Mouse (Mus musculus) C3H10T1/2 (cell line): ENCODE results near the gene Aoc2. TPM values are rescaled to one million over a fixed set of nuclear protein-coding genes. Genes with fewer than 3 reads are reported as not detected.

Source experiments
- polyA plus RNA-seq, 2 experiments: library from polyadenylated mRNA; unstranded; fragments of >200 nt; fragmentation: generic; extraction: Trizol; gene quantifications; one replicate each; pipeline ENCODE4 v1.2.1; 2012; ENCODE audit warnings: missing spikeins in 2 of 2

The Aoc2 gene
- polyA plus RNA-seq, result 1 to 10 TPM in 1 of 2 experiments, under 1 TPM in 1; 0.28 to 2.7 TPM

DNA sequence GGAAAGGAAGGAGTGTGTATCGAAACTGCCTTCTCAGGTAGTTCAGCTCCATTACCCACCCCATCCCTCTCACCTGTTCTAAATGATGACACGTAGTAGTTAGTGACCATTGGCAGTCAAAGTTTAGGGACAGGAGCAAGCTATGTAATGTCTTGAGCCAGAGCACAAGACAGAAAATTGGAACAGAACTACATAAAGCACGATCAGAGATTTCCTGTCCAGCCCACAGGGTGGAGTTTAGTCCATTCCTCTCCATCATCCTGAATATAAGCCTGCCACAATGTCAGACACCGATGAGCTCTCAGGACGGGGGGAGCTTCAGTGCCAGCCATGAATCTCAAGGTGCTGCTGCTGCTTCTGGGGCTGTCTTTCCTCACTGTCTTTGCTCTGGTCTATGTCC lies at the start of gene Aoc2:
Aoc2 (plus strand) TSS at position 301 of the 400 bp plus-strand sequence.

GRCm38 (mm10) chr11:101278223-101279192 lies 46.4 kb upstream of the Aoc2 start, which contains the start of the genes Cntd1 and Coa3:
Cntd1 (plus strand) TSS chr11:101279012.
Coa3 (minus strand) TSS chr11:101279114.

GRCm38 (mm10) chr11:101302004-101302798 lies 22.7 kb upstream of the Aoc2 start, which contains the start of gene Becn1:
Becn1 (minus strand) TSS chr11:101302286.

DNA sequence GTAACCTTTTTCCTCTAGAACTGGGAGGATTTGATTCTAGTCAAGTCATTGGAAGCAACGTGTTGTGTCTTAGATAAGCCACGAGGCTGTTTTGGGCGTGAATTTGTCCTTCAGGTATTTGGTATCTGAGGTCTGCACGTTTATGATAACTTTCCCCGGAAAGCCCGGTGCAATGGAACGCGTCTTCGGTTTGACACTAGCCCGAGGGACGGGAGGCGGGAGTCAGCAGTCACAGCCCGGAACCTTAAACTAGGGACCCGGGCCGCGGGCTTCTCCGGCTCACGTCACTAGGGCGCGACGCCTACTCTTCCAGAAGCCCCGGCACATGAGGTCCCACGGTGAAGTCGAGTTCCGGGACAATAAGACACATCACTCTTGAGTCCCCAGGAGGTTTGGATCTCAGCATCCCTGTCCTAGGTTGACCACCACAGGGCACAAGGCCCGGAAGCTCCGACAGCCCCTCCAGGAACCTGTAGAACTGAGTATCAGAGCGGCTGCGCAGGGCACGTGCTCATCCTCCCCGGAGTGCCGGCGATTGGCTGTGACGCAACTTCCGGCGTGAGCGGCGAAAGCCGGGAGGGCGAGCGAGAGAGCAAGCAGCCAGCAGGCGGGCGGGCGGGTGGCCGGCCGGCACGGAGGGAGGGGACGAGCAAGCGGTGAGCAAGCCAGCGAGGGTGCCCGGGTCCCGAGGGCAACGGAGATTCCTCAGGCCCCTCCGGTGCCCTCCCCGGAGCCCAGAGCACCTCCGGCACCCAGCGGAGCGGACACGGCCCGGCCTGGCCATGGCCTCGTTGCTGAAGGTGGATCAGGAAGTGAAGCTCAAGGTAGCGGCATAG lies 9.0 kb upstream of the Aoc2 start, which contains the start of gene Psme3:
Psme3 (plus strand) TSS at position 549 of the 836 bp plus-strand sequence.

DNA sequence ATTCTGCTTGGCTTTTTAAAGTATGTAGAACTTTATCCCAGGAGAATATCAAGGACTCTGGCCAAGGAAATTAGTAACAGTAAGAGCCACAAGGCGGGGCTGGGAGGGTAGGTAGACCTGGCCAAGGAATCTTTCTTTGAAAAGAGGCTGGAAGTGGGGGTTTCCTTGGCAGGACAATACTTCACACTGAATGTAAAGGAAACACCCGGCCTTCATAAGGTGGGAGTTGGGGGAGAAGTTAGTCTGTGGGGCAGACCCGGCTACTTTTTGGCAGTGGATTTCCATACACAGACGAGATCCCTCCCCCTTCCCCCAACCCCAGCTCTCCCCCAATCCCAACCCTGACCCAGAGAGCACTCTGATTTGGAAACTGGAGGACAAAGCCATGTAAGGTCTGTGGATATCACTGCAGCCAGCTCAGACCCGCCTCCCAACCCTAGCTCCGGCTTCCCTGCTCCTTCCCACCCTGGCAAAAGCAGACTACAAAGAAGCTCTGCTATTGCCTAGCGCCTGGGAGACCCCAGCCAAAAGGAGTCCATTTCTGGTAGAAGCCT lies 5.6 kb downstream of the Aoc2 start, which contains the start of gene Aoc3:
Aoc3 (plus strand) TSS at position 235 of the 554 bp plus-strand sequence.

DNA sequence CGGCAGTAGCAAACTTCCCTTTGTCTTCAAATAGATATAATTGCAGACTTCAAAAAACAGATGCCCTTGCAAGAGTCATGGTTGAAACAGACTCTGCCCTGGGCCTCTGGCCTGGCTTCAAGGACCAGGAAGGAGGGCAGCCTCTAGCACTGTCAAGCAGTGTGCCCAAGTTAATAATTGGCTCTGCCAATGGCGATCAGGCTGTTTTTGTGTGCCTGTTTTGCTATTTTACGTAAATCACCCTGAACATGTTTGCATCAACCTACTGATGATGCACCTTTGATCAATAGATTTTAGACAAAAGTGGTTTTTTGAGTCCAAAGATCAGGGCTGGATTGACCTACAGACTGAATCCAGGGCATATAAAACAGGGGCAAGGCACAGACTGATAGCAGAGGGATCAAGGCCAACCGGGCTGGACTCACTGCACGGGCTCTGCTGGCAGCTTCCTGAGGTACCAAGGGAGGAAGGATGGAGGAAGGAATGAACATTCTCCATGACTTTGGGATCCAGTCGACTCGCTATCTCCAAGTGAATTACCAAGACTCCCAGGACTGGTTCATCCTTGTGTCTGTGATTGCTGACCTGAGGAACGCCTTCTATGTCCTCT lies 42.6 kb downstream of the Aoc2 start, which contains the start of gene G6pc:
G6pc (plus strand) TSS at position 236 of the 610 bp plus-strand sequence.

Other genes with a start within 250 kb of the Aoc2 start
- gene Hsd17b1, start 246.7 kb upstream of the Aoc2 start, polyA plus RNA-seq, result under 1 TPM; 0.02 to 0.50 TPM
- 10 to 100 TPM; 24.7 to 42.6 TPM for gene Coasy, start 242.5 kb upstream of the Aoc2 start, polyA plus RNA-seq
- 10 to 100 TPM; 23.4 to 30.0 TPM for gene Mlx, start 237.8 kb upstream of the Aoc2 start, polyA plus RNA-seq
- 10 to 100 TPM; 10.9 to 17.0 TPM for gene Psmc3ip, start 229.6 kb upstream of the Aoc2 start, polyA plus RNA-seq
- 10 to 100 TPM; 18.5 to 57.2 TPM for gene Retreg3, start 205.2 kb upstream of the Aoc2 start, polyA plus RNA-seq
- 100 to 1,000 TPM in 1 of 2 experiments, 10 to 100 TPM in 1; 79.8 to 132 TPM for gene Tubg1, start 205.1 kb upstream of the Aoc2 start, polyA plus RNA-seq
- gene Tubg2, start 169.2 kb upstream of the Aoc2 start, polyA plus RNA-seq, result under 1 TPM; 0.08 to 0.42 TPM
- gene Cntnap1, start 154.5 kb upstream of the Aoc2 start, polyA plus RNA-seq, result 1 to 10 TPM in 1 of 2 experiments, under 1 TPM in 1; 0.25 to 4.2 TPM
- gene Plekhh3, start 153.7 kb upstream of the Aoc2 start, polyA plus RNA-seq, result 10 to 100 TPM; 19.4 to 50.6 TPM
- 1 to 10 TPM in 1 of 2 experiments, under 1 TPM in 1; 0.15 to 1.9 TPM for gene Ccr10, start 149.6 kb upstream of the Aoc2 start, polyA plus RNA-seq
- gene Ezh1, start 98.6 kb upstream of the Aoc2 start, polyA plus RNA-seq, result 10 to 100 TPM in 1 of 2 experiments, 1 to 10 TPM in 1; 2.5 to 59.5 TPM
- 10 to 100 TPM in 1 of 2 experiments, under 1 TPM in 1; 0.06 to 11.4 TPM for gene Ramp2, start 79.0 kb upstream of the Aoc2 start, polyA plus RNA-seq
- gene Vps25, start 71.4 kb upstream of the Aoc2 start, polyA plus RNA-seq, result 100 to 1,000 TPM; 160 to 255 TPM
- gene Wnk4, start 64.5 kb upstream of the Aoc2 start, polyA plus RNA-seq, result 10 to 100 TPM in 1 of 2 experiments, under 1 TPM in 1; 0.75 to 15.8 TPM
- gene Cntd1, start 46.1 kb upstream of the Aoc2 start, polyA plus RNA-seq, result under 1 TPM in 1 of 2 experiments, not detected in 1; 0.31 TPM
- 100 to 1,000 TPM; 129 to 135 TPM for gene Coa3, start 45.9 kb upstream of the Aoc2 start, polyA plus RNA-seq
- 100 to 1,000 TPM in 1 of 2 experiments, 10 to 100 TPM in 1; 26.7 to 146 TPM for gene Becn1, start 22.8 kb upstream of the Aoc2 start, polyA plus RNA-seq
- gene Psme3, start 8.8 kb upstream of the Aoc2 start, polyA plus RNA-seq, result 10 to 100 TPM; 40.8 to 46.7 TPM
- 10 to 100 TPM in 1 of 2 experiments, under 1 TPM in 1; 0.39 to 37.3 TPM for gene Aoc3, start 5.5 kb downstream of the Aoc2 start, polyA plus RNA-seq
- gene G6pc, start 42.5 kb downstream of the Aoc2 start, polyA plus RNA-seq, result not detected
- 100 to 1,000 TPM in 1 of 2 experiments, 10 to 100 TPM in 1; 55.6 to 118 TPM for gene Aarsd1, start 92.6 kb downstream of the Aoc2 start, polyA plus RNA-seq
- 10 to 100 TPM in 1 of 2 experiments, 1 to 10 TPM in 1; 6.0 to 10.4 TPM for gene Gm27029, start 99.7 kb downstream of the Aoc2 start, polyA plus RNA-seq
- gene Rundc1, start 100.0 kb downstream of the Aoc2 start, polyA plus RNA-seq, result 10 to 100 TPM in 1 of 2 experiments, 1 to 10 TPM in 1; 7.1 to 24.8 TPM
- gene Ptges3l, start 100.3 kb downstream of the Aoc2 start, polyA plus RNA-seq, result 10 to 100 TPM in 1 of 2 experiments, 1 to 10 TPM in 1; 8.2 to 25.9 TPM
- gene Rpl27, start 117.2 kb downstream of the Aoc2 start, polyA plus RNA-seq, result 1,000 to 10,000 TPM; 3,424 to 4,212 TPM
- gene Ifi35, start 123.3 kb downstream of the Aoc2 start, polyA plus RNA-seq, result 10 to 100 TPM; 38.1 to 78.1 TPM
- gene Rnd2, start 139.9 kb downstream of the Aoc2 start, polyA plus RNA-seq, result 10 to 100 TPM; 41.4 to 62.3 TPM
- 100 to 1,000 TPM; 270 to 433 TPM for gene Vat1, start 141.2 kb downstream of the Aoc2 start, polyA plus RNA-seq
- 1 to 10 TPM in 1 of 2 experiments, under 1 TPM in 1; 0.53 to 2.7 TPM for gene Brca1, start 226.9 kb downstream of the Aoc2 start, polyA plus RNA-seq
- gene Nbr1, start 227.1 kb downstream of the Aoc2 start, polyA plus RNA-seq, result 10 to 100 TPM in 1 of 2 experiments, 1 to 10 TPM in 1; 3.3 to 49.8 TPM